Mouse (Mus musculus) ovary, postnatal 36 days (tissue): ENCODE data around the gene Comtd1.

Experiments used
- DNase-seq: peaks from one replicate; pipeline ENCODE4 v3.0.0; 2022; ENCODE audit warnings: low spot score, mixed read lengths

Gene Comtd1

GRCm38 (mm10) chr14:21838336-21839017 is 10.3 kb downstream of the Comtd1 start:
- no peak for DNase-seq

- peak; percentile 35 for DNase-seq
These were observed 16.9 kb downstream of the Comtd1 start for GRCm38 (mm10) chr14:21831830-21832403.

GRCm38 (mm10) chr14:21830876-21831767 is 17.7 kb downstream of the Comtd1 start:
- peak; percentile 98 for DNase-seq

GRCm38 (mm10) chr14:21825786-21826491 is 22.8 kb downstream of the Comtd1 start:
- DNase-seq, result no peak

- no peak for DNase-seq
These were observed 23.8 kb downstream of the Comtd1 start, which contains the start of gene Vdac2 for GRCm38 (mm10) chr14:21824938-21825337. Vdac2 (plus strand) TSS chr14:21825238.

- no peak for DNase-seq
These were observed 24.9 kb downstream of the Comtd1 start for GRCm38 (mm10) chr14:21823897-21824296.

- peak; percentile 76 for DNase-seq
These were observed 25.9 kb downstream of the Comtd1 start for GRCm38 (mm10) chr14:21822795-21823374.

GRCm38 (mm10) chr14:21822307-21822706 is 26.5 kb downstream of the Comtd1 start:
- no peak for DNase-seq

GRCm38 (mm10) chr14:21820880-21821505 is 27.8 kb downstream of the Comtd1 start:
- DNase-seq, result no peak

GRCm38 (mm10) chr14:21817453-21817852 is 31.3 kb downstream of the Comtd1 start:
- DNase-seq, result no peak

- no peak for DNase-seq
These were observed 32.5 kb downstream of the Comtd1 start for GRCm38 (mm10) chr14:21816255-21816654.

GRCm38 (mm10) chr14:21814606-21815005 is 34.2 kb downstream of the Comtd1 start:
- DNase-seq, result no peak

- peak; percentile 46 for DNase-seq
These were observed 34.9 kb downstream of the Comtd1 start for GRCm38 (mm10) chr14:21813847-21814246.

GRCm38 (mm10) chr14:21813216-21813615 is 35.6 kb downstream of the Comtd1 start:
- DNase-seq, result no peak

GRCm38 (mm10) chr14:21812590-21813162 is 36.1 kb downstream of the Comtd1 start:
- peak; percentile 71 for DNase-seq

- DNase-seq, result no peak
These were observed 36.9 kb downstream of the Comtd1 start for GRCm38 (mm10) chr14:21811744-21812393.

- DNase-seq, result no peak
These were observed 37.5 kb downstream of the Comtd1 start for GRCm38 (mm10) chr14:21811301-21811700.

- no peak for DNase-seq
These were observed 39.4 kb downstream of the Comtd1 start for GRCm38 (mm10) chr14:21809418-21809817.

- no peak for DNase-seq
These were observed 40.4 kb downstream of the Comtd1 start for GRCm38 (mm10) chr14:21808208-21808922.
